Mouse (Mus musculus): ENCODE data around the gene Phlda3.

Phlda3 gene

DNA sequence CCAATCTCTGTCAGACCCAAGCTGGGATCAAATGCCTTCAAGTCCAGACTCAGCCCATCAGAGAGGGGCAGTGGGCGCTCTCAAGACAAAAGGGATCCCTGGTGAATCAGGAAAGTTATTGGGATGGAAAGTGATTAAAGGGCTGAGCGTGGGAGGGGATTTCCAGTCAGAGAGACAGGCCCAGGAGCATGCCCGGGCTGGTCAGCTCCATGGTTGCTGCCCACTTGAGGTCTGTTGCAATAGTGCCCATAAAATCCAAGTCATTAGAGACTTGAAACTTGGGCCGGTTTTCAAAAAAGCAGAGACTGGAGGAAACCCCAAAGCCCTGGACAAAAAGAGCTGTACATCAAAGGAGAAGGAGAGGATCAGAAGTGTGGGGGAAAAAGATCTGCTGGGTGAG is 6.2 kb upstream of the Phlda3 start:
- no peak for DNase-seq (ENCODE audit: low spot score in 2 of 2)

DNA sequence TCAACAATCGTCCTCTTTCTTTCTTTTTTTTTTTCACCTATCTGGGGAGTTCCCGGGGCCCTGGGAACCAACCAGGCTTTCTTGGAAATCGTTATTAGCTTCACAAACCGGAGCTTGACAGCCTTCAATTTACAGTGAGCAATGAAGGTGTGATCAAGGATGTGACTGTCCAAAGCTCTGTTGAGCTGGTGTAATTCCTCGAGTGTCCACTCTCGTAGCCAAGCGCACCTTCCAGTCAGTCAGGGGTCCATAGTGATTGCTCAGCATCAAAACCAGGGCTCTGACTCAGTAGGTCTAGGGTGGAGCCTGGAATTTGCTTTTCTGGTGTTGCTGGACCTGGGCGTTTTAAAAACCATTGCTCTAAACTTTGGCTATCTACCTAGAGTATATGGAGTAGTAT is 5.7 kb upstream of the Phlda3 start:
- no peak for DNase-seq (ENCODE audit: low spot score in 2 of 2)

DNA sequence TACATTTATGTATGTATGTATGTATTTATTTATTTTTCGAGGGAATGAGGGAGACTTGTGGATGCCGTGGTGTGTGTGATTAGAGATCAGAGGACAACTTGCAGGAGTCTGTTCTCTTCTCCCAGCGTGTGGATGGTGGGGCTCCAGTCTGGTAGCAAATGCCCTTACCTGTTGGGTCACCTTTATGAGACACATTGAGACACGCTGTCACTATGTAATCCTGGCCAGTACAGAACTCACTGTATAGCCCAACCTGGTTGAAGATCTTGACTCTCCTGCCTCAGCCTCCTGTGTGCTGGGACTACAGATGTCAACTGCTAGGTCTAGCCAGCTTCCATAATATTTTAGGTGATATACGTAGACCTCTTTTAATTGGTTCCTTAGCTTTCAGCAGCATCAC is 4.2 kb upstream of the Phlda3 start:
- no peak for DNase-seq (ENCODE audit: low spot score in 2 of 2)

DNA sequence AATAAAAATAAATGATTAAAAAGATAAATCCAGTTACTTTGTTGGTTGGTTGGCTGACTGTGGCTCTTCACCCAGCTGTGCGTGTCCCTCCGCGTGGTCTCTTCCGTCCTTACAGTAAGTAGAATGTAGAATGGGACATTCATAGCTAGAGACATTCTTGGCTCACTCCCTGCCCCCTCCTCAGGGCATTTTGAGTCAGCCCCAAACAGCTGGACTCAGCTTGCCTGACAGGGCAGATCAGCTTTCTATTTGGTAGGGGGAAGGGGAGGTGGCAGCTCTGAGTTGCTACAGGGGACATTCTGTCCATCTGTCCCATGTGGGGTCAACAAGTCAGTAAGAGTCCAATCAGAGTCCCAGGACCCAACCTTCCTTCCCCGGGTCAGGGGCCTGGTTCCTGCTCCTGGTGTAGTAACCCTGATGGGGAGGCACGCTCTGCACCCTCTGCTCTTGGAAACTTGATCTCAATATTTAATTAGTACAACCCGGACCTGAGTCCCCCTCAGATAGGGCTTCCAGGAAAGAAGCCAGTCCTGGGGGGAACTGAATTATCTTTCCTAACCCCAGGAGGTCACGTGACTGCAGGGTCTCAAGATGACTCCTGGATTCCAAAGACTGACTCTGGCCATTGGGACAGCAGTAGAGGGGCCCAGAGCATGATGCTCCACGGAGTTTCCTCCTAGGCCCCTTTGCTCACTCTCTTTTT is 2.3 kb upstream of the Phlda3 start:
- no peak for DNase-seq (ENCODE audit: low spot score in 2 of 2)

DNA sequence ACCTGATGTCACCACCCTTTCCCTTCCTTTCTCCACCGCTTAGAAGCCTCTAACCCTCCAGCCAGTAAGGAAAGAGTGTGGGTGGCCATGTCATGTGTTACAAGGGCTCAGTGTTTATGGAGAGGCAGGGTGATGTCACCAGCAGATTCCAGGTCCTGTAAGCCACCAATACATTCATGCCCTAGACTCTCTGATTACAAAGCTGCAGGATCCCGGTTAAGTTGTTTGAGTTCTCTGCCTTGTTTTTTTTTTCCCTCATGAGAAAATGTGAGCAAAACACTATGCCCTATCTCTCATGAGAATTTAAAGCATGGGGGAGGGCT is 1.8 kb upstream of the Phlda3 start:
- no peak for DNase-seq (ENCODE audit: low spot score in 2 of 2)

DNA sequence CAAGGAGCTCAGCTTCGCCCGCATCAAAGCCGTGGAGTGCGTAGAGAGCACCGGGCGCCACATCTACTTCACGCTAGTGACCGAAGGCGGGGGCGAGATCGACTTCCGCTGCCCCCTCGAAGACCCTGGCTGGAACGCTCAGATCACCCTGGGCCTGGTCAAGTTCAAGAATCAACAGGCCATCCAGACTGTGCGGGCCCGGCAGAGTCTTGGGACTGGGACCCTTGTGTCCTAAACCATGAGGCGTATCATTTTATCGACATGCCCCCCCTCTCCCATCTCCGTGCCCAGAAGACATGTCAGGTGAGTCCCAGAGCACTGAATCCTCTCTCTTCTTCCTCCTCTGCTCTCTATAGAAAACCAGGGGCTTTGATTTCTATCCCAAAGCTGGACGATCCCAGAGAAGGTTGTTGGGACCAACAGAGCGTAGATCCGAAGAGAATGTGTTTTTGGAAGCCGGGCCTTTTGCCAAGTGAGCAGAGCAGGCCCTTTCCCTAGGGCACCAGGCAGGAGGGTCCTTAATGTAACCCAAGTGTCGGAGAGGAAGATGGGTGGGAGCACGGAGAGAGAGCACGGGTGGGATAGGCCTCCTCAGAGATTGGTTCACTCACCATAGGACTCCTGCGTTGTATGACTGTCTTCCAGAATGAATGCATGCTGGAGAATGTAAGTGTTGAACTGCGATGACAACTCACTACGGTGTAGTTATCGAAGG is 830 bp downstream of the Phlda3 start:
- DNase-seq (ENCODE audit: low spot score in 2 of 2), result no peak

DNA sequence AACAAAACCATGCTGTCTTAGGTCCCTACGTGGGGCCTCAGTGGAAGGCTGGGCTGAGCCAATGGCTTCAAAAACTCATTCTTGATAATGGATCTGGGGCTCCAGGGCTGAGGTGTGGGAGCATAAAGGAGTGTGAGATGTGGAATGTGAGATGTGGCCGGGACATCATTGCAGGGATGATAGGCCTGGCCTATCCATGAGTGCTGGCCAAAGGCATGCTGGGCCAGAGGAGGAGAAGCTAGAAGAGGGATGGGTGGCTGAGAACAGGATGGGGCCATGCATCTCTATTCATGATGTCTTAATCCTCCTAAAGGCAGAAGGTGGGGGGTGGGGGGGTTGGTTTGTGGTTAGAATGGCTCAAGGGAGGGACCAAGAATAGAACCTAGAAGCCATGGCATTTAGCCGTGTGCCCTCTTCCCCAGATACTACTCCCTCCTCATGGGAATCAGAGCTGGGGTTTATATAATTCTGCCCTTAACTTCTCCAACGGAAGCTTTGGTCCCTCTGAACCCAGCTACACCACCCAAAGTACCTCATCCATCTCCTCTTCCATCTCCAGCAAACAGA is 1.5 kb downstream of the Phlda3 start:
- DNase-seq (ENCODE audit: low spot score in 2 of 2), result no peak

DNA sequence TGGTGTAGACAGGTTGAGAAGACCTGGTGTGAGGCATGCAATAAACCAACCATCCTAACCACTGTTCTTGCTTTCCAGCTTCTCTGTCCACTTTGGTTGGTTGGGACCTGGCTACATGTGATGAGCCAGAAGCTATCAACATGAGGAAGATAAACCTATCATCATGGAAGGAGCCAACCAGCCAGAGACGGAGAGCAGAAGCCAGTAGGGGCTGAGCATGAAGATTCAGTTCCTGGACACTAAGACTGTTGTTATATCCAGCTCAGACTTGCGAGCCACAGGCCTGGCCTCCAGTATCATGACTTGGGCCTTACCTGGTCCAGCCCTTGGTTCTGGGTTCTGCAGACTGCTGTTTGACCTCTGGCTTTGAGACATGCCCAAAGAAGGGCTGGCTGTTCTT is 2.5 kb downstream of the Phlda3 start:
- no peak for DNase-seq (ENCODE audit: low spot score in 2 of 2)

DNA sequence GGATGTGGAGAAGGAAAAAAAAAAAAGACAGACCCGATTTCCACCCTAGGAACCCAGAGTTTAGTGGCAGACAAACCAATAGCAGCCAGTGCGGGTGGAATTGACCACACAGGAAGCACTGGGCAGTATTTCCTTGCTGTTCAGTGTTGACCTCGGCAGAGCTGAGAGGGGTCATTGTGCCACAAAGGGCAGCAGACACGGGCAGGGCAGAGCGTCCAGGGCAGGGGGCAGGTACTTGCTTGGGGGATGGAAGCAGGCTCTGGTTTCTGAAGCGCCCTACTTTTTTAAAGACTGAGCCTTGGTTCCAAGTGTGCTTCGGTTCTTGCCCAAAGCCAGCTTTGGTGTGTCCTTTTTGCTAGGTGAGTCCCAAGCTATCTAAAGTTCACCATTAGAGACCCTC is 4.3 kb downstream of the Phlda3 start:
- no peak for DNase-seq (ENCODE audit: low spot score in 2 of 2)

DNA sequence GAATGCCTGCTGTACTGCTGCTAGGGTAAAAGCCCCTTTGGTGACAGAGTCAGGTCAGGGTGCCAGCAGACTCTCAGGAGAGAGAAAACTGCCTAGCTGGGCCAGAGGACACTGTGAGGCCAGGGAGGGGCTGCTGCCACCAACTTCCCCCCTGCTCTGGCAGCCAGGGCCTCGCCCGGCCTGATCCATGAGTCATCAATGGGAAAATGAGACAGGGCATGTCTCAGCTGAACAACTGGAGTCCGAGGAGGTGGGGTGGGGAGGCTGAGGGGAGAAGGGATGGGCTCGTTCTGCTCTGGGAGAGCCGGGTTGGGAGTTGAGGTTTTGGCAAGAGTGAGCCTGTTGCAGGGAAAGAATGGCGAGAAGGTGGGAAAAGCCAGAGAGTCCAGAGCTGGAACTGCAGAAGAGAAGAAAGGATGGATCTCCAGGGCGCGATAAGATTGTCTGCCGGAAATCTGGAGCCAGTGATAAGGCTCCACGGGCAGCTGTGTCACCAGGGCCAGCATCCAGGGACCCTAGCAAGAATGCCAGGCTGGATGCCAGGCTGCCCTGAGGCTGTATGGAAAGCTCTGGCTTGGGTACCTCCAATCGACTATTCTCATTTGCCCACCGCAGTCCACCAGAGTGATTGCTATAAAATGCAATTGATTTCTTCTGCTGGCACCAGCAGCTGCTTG is 5.1 kb downstream of the Phlda3 start:
- DNase-seq (ENCODE audit: low spot score in 2 of 2), result no peak

DNA sequence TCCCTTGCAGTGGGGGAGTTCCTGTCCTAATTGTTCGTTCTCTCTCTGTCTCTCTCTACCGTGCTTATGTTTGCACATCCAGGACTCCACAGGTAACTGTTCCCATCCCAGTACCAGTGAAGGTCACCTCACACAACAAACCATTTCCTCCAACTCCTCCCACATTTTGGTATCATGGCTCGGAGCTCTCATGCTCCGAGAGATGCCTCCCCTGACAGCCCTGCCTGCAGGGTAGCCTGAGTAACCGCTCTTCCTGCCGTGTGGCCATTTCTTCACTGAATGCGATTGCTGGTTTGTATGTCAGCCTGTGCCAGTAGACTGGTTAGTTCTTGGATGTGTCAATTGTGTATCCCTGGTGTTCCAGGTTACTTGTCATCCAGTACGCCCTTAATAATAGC is 5.7 kb downstream of the Phlda3 start:
- DNase-seq (ENCODE audit: low spot score in 2 of 2), result no peak

DNA sequence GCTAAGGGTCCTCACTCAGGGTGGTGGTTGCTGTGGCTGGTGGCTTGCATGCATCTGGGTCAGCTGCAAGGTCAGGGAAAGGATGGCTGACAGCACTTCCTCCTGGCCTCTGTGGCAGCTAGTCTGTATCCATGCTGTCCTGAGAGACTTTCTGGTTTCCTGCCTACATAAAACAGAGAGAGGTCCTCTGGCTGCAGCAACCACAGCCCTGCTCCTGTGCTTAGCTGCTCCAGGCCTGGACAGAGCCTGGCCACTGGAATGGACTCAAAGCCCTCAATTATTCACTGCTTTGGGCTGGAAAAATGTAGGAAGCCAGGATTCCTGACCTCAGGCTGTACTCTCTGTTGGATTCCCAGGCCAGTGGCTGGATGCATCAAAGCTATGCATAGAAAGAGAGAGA is 10.7 kb downstream of the Phlda3 start:
- DNase-seq (ENCODE audit: low spot score in 2 of 2), result no peak

DNA sequence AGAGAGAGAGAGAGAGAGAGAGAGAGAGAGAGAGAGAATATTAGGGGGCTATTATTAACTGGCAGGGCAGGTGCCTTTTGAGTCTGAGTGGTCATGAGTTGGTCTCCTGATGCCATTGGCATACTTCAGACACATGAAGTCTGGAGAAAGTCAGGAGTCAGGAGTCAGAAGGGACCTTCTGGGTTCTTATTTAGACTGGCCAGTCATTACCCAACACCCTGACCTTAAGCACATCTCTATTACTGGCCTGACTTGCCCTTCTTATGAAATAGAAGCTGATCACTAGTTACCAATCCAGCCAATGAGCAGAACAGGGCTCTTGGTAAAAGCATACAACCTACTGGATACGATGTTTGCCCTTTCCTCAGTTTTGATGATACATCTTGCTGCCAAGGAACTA is 11.1 kb downstream of the Phlda3 start:
- DNase-seq (ENCODE audit: low spot score in 2 of 2), result no peak

DNA sequence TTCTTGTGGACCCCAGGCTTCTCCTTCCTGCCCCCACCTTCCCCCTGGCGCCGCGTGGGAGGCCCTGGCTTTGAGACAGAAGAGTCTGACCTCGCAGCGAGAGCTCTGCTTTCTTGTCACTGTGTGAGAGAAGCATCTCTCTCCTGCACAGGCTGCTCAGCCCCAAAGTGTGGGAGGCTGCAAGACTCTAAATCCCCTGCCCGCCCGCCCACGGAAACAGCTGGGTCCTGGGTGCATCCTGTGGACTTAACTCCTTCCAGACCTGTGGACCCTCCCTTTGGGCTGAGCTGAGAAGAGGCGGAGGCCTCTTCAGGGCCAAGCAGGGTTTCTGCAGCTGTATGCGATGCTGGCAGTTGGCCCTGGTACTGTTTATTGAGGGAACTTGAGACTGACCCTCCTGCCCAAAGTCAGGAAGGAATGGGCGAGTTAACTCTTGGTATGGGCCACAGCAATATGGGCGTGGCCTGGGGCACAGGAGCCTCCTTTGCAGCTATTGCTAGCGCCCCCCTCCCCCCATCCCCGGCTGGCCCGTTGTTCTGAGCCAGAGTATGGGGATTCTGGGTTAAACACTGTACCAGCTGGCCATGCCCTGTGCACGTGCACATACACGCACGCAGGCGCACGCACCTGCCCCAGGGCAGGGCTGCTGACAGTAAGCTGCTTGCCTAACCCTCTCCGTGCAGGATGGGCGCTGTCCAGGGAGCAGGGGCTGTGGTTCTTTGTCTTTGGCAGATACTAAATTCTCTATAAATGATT is 13.0 kb downstream of the Phlda3 start, which contains the start of gene Tnni1:
Tnni1 (plus strand) TSS at position 655 of the 756 bp plus-strand sequence.
- no peak for DNase-seq (ENCODE audit: low spot score in 2 of 2)

DNA sequence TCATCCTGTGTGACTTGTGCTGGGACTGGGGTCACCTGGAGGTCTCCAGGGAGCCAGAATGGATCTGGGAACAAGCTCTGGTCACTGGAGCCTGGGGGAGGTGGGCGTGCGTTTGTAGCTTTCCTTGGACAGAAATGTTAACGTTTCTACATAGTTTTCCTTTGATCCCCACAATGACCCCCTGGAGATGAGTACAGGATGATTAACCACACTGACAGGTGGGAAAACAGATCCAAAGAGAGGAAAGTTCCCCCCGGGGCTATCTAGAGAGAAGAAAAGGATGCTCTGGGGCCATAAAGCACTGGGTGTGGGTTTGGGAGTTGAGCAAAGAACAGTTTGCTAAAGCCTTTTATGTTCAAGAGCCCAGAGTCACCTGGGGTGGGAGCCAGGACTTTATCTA is 14.7 kb downstream of the Phlda3 start:
- no peak for DNase-seq (ENCODE audit: low spot score in 2 of 2)

DNA sequence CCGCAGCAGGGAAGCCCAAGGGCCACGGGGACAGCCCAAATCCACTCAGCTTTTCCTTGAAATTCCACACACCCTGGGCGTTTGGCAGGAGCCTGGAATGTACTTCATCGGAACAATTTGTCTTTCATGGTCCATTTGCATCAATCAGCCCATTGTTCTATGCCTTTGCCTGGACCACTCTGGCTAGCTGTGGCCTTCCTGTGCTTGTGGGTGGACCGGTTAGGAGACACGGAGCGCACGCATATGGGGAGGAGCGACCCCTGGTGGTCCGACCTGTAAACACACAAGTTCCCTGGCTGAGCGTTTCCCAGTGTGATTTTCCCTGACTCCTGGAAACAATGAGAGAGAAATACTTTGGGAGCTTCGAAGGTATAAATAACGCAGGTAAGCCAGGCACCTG is 15.3 kb downstream of the Phlda3 start:
- peak in 1 of 2 experiments; percentile 34 for DNase-seq (ENCODE audit: low spot score in 2 of 2)

DNA sequence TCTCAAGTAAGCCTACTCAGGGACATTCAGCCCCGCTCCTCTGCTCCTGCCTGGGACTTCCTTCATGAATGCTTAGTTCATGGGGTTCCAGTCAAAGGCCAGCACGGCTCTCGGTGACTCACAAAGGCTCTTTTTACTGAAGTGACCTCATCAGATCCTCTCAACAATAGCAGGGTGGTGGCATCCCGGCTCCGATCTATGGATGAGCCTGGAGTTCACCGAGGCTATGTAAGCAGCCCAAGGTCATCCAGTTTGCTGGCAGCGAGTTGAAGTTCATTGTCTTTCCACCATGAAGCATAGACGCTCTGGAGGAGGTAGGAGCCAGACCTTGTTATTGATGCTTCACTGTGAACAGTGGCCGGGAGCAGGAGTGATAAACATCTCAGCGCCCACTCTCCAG is 16.9 kb downstream of the Phlda3 start:
- DNase-seq (ENCODE audit: low spot score in 2 of 2), result no peak

DNA sequence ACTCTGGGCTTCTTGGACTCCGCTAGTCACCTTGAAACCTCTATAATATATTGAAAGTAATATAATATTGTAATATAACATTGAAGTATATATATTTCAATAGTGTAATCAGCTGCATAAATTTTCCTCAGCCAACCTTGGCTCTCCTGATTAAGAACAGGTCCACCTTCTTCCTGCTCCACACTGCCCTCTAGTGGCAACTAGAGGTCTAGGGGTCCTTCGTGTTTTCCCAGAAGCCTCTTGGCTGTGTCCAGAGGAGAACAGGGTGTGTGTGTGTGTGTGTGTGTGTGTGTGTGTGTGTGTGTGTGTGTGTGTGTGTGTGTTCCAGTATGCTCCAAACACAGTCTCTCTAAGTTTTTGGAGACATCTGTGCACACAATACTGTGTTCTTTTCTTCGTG is 21.9 kb downstream of the Phlda3 start:
- DNase-seq (ENCODE audit: low spot score in 2 of 2), result peak in 1 of 2 experiments; percentile 39

DNA sequence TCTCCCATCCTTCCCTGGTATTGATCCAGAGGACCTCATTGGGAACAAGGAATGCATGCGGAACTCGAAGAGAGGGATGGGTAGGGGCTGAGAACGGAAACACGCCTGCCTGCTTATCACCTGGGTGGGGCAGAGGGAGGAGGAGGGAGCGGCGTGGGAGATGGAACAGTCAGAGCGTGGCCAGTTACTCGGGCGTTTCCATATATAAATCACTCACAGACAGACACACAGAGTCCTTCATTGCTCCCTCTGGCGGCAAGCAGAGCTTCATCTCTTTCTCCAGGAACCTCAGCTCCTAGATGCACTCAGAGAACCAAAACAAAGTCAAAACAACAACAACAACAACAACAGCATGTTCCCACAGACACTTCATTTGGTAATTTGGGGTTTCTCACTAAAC is 22.8 kb downstream of the Phlda3 start:
- no peak for DNase-seq (ENCODE audit: low spot score in 2 of 2)

DNA sequence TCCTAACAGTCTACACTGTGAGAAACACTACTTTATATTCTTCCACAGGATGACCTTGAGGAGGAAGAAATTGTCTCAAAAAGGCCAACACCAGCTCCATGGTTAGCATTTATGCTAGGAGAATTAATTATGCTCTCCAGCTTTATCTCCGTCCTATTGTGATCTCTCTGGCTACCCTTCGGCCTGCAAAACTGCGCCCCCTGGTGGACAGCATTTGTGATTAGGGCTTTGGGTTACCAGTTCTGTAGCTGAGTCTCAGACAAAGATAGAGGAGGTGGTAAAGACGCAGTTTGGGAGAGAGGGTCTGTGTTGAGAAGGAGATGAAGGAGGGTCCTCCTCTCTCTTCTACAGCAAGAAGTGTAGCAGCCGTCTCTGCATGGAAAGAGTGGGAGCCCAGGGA is 23.9 kb downstream of the Phlda3 start:
- DNase-seq (ENCODE audit: low spot score in 2 of 2), result no peak

DNA sequence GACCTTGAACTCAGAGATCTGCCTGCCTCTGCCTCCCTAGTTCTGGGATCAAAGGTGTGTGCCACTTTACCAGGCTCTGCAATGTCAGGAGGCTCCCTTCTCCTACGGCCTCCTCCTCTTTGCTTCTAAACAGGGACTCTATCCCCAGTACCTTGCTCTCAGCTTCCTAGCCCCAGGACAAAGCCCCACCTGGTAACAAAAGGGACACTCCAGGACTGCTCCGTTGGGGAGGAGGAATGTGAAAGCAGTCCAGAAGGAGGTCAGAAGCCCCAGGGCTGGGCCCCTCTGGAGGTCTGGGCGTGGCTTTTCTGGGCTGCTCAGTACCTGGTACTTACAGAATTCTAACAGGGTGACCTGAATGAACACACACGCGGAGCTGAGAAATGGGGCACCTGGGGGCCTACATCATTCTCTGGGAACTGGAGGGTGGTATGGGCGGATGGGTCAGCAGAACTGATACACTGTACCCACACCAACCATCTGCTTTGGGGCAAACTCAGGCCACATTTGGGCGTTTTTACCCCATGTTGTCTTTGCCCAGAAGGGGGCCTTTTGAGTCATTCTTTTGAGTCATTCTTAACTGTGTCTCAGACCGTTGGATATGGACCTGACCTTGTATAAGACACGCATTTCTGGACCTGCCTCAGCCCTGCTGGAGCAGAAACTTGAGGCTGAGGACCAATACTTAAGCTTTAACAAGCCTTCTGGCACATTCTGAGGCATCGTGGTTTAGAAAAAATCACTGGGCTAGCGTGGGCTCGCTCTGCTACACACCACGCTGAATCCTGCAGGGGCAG is 26.4 kb downstream of the Phlda3 start:
- DNase-seq (ENCODE audit: low spot score in 2 of 2), result no peak
